Mouse (Mus musculus) left cerebral cortex, postnatal 14 days (tissue): ENCODE measurements at regions not wholly inside any gene's neighbourhood (a gene's known extent, or its start where the extent isn't known, plus 50 kb on each side); places are given as distances from the start of the nearest gene placed in this dataset.

Source experiments
- DNase-seq, 2 experiments: peaks; one replicate each; pipeline ENCODE4 v3.0.0; 2021 to 2022; ENCODE audit warnings: low spot score in 2 of 2, mixed read lengths in 1 of 2
- intact Hi-C: fragments of 180-260 bp; cut with DNase I; formaldehyde crosslinking; loops from one replicate; pipeline ENCODE4 v1.15.1; 2025

DNA sequence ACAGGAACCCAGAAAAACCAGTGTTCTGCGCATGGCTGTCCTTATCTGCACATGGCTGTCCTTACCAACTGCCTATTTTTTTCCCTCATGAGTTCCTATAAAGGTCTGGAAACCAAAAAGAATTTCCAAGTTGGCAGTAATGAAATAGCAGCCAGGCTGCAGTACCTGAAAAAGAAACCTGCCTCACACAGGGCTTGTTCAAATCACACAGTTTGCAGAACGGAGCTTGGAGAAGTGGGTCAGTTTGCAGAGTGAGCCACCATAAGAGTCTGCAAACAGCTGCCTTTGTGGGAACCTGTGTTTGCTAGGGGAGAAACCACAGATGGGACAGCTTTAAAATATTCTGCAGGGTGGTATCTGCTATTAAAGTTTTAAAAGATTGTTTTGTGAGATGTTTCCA, 121.0 kb upstream of the Hs3st4 start:
- DNase-seq, result peak; percentile 5 to 20

GRCm38 (mm10) chr7:123896759-123897444, 85.8 kb upstream of the Hs3st4 start:
- intact Hi-C loops, result no loop called here

More for the DNA sequence above, 121.0 kb upstream of the Hs3st4 start:
- intact Hi-C loops, result no loop called here

GRCm38 (mm10) chr7:123907946-123908840, 74.5 kb upstream of the Hs3st4 start:
- intact Hi-C loops, result no loop called here
- no peak for DNase-seq

More at GRCm38 (mm10) chr7:123896759-123897444, 85.8 kb upstream of the Hs3st4 start:
- no peak for DNase-seq

DNA sequence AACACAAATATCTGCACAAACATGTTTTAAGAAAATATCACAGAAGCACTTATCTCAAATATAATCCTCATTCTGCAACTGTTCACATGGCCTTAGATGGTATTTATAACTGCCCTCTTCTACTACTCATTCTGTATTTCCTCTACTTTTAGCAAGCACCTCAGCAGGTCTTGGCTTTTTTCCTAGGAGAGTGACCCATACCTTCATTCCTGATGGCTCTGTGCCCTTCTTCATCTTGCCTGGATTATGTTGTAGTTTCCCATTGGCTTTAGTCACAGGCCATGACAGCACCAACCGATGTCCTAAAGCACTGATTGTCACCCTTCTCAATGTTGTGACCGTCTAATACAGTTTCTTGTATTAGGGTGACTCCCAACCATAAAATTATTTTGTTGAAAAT, 61.2 kb upstream of the Hs3st4 start:
- intact Hi-C loops, result no loop called here
- no peak for DNase-seq

DNA sequence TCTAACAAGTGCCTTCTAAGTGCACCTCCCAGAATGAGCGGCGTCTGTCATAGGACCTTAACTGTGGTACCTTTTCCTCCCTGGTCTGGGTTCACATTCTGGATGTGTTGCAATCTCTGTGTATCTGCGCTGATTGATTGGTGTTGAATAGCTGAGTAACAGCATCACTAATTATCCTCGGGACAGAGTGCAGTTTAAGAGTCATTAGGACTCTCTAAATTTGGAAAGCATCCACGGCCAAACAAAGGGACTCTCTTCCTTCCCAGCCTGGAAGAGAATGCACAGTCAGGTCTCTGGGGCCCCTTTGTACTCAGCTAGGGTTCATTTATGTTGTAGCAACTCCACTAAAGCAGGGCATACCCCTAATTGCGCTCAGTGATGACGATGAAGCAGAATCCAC, 50.2 kb upstream of the Hs3st4 start:
- DNase-seq, result no peak
- intact Hi-C loops, result no loop called here
